Mouse (Mus musculus) heart, embryonic 11.5 days (tissue): Measurements from ENCODE around the gene Brd1. TPM values are rescaled to one million over a fixed set of nuclear protein-coding genes. Genes with fewer than 3 reads are reported as not detected.

Experiments used
- ATAC-seq: fragments of 200-750 bp; cut with Nextera tagmentation; replicated peaks from 2 replicates; pipeline ENCODE4 v1.8.0; 2017; ENCODE audit warnings: moderate library complexity; ENCODE audit not compliant: insufficient number of reproducible peaks, low FRiP score, low TSS enrichment
- H3K27ac ChIP-seq: fragments of 300-500 bp; sonication (generic); 2 replicates; pipeline ENCODE4 v1.5.1; 2014; ENCODE audit warnings: mild to moderate bottlenecking, low read depth, low read length
- H3K27me3 ChIP-seq: fragments of 300-500 bp; sonication (generic); 2 replicates; pipeline ENCODE4 v1.6.1; 2014; ENCODE audit warnings: mild to moderate bottlenecking, low read length, mixed read lengths; ENCODE audit not compliant: control insufficient read depth, insufficient read depth
- H3K36me3 ChIP-seq: fragments of 300-500 bp; sonication (generic); 2 replicates; pipeline ENCODE4 v1.6.1; 2014; ENCODE audit warnings: mild to moderate bottlenecking, low read length, moderate library complexity, mixed read lengths; ENCODE audit not compliant: control insufficient read depth, insufficient read depth
- H3K4me1 ChIP-seq: fragments of 300-500 bp; sonication (generic); 2 replicates; pipeline ENCODE4 v1.6.1; 2014; ENCODE audit warnings: low read length; ENCODE audit not compliant: control insufficient read depth, insufficient read depth
- H3K4me2 ChIP-seq: fragments of 300-500 bp; sonication (generic); 2 replicates; pipeline ENCODE4 v1.6.1; 2014; ENCODE audit warnings: mild to moderate bottlenecking, moderate library complexity
- H3K4me3 ChIP-seq: fragments of 300-500 bp; sonication (generic); 2 replicates; pipeline ENCODE4 v1.5.1; 2014; ENCODE audit warnings: low read depth, low read length
- H3K9ac ChIP-seq: fragments of 300-500 bp; sonication (generic); 2 replicates; pipeline ENCODE4 v1.6.1; 2014; ENCODE audit warnings: mild to moderate bottlenecking, low read depth, low read length, moderate library complexity
- H3K9me3 ChIP-seq: fragments of 300-500 bp; sonication (generic); replicated peaks from 2 replicates; pipeline ENCODE4 v1.6.1; 2016; ENCODE audit warnings: low read length; ENCODE audit not compliant: control insufficient read depth
- WGBS: fragments of 180-500 bp; shearing (Covaris S2); extraction: QIAGEN DNeasy Blood & Tissue Kit; methylation state at CpG from one replicate; pipeline ENCODE4 v1.1.7; 2014; ENCODE audit not compliant: insufficient replicate concordance; 5-methylcytosine and 5-hydroxymethylcytosine counted together
- polyA plus RNA-seq: library from polyadenylated mRNA; unstranded; fragments of >200 nt; fragmentation: Nextera tagmentation; extraction: Ambion mirVana; gene quantifications from 2 replicates; pipeline ENCODE4 v1.2.1, GENCODE M21; 2014

The Brd1 gene
- polyA plus RNA-seq, 1 experiment from 2014 or later: 18.2 TPM

- Histone ChIP-seq H3K36me3 (no peaks in the 10 kb centered on the region), H3K27ac (no peak overlapping the region), H3K4me1 (0 out of 2 replicates have a peak, but pooled peaks cover 3% of the 10 kb centered on the region), H3K4me3 (no peak overlapping the region), H3K4me2 (no peak overlapping the region), H3K9me3 (no peaks in the 10 kb centered on the region), H3K27me3 (no peaks in the 10 kb centered on the region), H3K9ac (no peak overlapping the region)
- 76% methylated on average over 2 of the region's 2 CpGs for WGBS
- no peak for ATAC-seq
These were observed 4.4 kb upstream of the Brd1 start for GRCm38 (mm10) chr15:88738466-88738865.

DNA sequence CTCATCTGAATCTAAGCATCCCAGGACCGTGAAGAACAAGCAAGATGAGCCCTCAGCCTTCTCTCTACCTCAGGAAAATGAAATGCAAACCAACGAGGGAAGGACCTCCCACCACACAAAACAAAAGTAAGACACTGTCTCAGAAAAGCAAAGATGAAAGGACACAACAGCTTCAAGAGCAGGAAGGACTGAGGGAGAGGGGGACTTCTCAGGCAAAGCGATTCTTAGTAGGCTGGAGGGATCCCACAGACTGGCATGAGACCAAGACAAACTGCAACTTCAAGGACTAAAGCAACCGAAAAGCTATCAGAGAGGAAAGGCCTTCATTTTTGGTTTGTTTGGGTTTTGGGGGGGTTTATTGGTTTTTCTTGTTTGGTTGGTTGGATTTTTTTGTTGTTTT, 2.1 kb upstream of the Brd1 start:
- WGBS: 65% methylated on average over 4 of the region's 4 CpGs
- Histone ChIP-seq H3K4me3 (no peak overlapping the region), H3K4me2 (no peak overlapping the region), H3K9ac (no peak overlapping the region), H3K4me1 (peaks cover 16% of the 10 kb centered on the region), H3K9me3 (no peaks in the 10 kb centered on the region), H3K27me3 (no peaks in the 10 kb centered on the region), H3K27ac (no peak overlapping the region), H3K36me3 (no peaks in the 10 kb centered on the region)
- no peak for ATAC-seq

- no peaks in the 10 kb centered on the region for H3K27me3 ChIP-seq
- peak overlapping the region; percentile 93 for H3K9ac ChIP-seq
- H3K9me3 ChIP-seq: no peaks in the 10 kb centered on the region
- ATAC-seq: peak; percentile 69
- under 1% methylated on average over 61 of the region's 86 CpGs for WGBS
- H3K36me3 ChIP-seq: peaks cover 14% of the 10 kb centered on the region
- H3K4me3 ChIP-seq: peak overlapping the region; percentile 100
- peak overlapping the region; percentile 94 for H3K4me2 ChIP-seq
- H3K4me1 ChIP-seq: peaks cover 23% of the 10 kb centered on the region
- peak overlapping the region; percentile 89 for H3K27ac ChIP-seq
These were observed 837 bp downstream of the Brd1 start for GRCm38 (mm10) chr15:88733041-88733751.

- no peak for ATAC-seq
- Histone ChIP-seq H3K4me2 (peak overlapping the region; percentile 94), H3K27ac (peak overlapping the region; percentile 89; the same call in 1 of the 2 replicates), H3K9ac (peak overlapping the region; percentile 93), H3K4me3 (peak overlapping the region; percentile 100), H3K36me3 (peaks cover 14% of the 10 kb centered on the region), H3K4me1 (peaks cover 23% of the 10 kb centered on the region), H3K9me3 (no peaks in the 10 kb centered on the region), H3K27me3 (no peaks in the 10 kb centered on the region)
- WGBS: 21% methylated on average over 15 of the region's 15 CpGs
These were observed 1.5 kb downstream of the Brd1 start for GRCm38 (mm10) chr15:88732405-88733020.

DNA sequence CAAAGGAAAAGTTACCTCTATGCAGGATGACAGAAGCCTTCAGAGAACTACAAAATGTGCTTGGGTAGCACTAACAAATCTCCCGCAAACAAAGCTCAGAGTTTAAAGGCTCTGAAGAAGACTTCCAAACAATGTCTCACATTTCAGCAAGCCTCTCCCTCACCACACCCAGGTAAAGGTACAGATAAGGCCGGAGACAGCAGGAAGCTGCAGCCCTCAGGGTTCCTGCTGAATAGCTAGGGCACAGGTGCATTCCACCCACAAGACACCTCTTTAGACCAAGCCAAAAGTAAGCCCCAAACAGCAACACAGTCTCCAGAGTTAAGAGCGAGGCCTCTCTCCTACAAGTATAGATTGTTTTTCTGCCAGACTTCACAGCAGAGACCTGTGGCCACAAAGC, 3.3 kb downstream of the Brd1 start:
- Histone ChIP-seq H3K36me3 (peaks cover 24% of the 10 kb centered on the region), H3K4me3 (no peak overlapping the region), H3K9me3 (no peaks in the 10 kb centered on the region), H3K27ac (no peak overlapping the region), H3K4me2 (no peak overlapping the region), H3K9ac (no peak overlapping the region), H3K4me1 (peaks cover 23% of the 10 kb centered on the region), H3K27me3 (no peaks in the 10 kb centered on the region)
- ATAC-seq: no peak
- 52% methylated on average over 3 of the region's 3 CpGs for WGBS

DNA sequence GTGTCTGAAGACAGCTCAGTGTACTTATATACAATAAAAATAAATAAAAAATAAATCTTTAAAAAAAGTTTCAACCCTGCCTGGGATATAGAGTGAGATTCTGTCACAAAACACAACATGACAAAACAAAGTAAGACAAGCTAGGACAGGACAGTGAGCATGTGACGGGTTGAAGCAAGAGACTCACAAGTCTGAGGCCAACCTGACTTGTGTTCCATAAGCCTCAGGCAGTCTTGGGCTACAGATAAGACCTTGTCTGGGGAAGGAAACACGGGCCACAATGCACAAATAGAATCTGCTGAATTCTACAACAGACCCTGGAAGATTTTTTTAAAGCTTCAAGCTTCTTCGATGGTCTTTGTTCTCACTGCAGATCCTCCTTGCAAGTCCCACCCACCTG, 6.8 kb downstream of the Brd1 start:
- Histone ChIP-seq H3K4me2 (no peak overlapping the region), H3K4me3 (no peak overlapping the region), H3K9me3 (no peaks in the 10 kb centered on the region), H3K36me3 (peaks cover 35% of the 10 kb centered on the region), H3K27ac (no peak overlapping the region), H3K27me3 (no peaks in the 10 kb centered on the region), H3K9ac (no peak overlapping the region), H3K4me1 (peaks cover 17% of the 10 kb centered on the region)
- ATAC-seq: no peak
- 79% methylated on average over 3 of the region's 3 CpGs for WGBS

GRCm38 (mm10) chr15:88725036-88725435, 9.0 kb downstream of the Brd1 start:
- no peak overlapping the region for H3K27ac ChIP-seq
- WGBS: 85% methylated on average over 5 of the region's 5 CpGs

GRCm38 (mm10) chr15:88724311-88724710, 9.7 kb downstream of the Brd1 start:
- H3K4me2 ChIP-seq: no peak overlapping the region
- no peak overlapping the region for H3K4me3 ChIP-seq
- no peaks in the 10 kb centered on the region for H3K4me1 ChIP-seq
- H3K9me3 ChIP-seq: no peaks in the 10 kb centered on the region
- no peak overlapping the region for H3K27ac ChIP-seq
- H3K36me3 ChIP-seq: peaks cover 40% of the 10 kb centered on the region
- H3K9ac ChIP-seq: no peak overlapping the region
- 88% methylated on average over 7 of the region's 7 CpGs for WGBS
- no peak for ATAC-seq
- no peaks in the 10 kb centered on the region for H3K27me3 ChIP-seq

More at GRCm38 (mm10) chr15:88725036-88725435, 9.0 kb downstream of the Brd1 start:
- H3K27me3 ChIP-seq: no peaks in the 10 kb centered on the region
- no peaks in the 10 kb centered on the region for H3K9me3 ChIP-seq
- H3K9ac ChIP-seq: no peak overlapping the region
- ATAC-seq: no peak
- no peaks in the 10 kb centered on the region for H3K4me1 ChIP-seq
- peaks cover 42% of the 10 kb centered on the region for H3K36me3 ChIP-seq
- H3K4me3 ChIP-seq: no peak overlapping the region
- H3K4me2 ChIP-seq: no peak overlapping the region
